Mouse (Mus musculus) left cerebral cortex, postnatal 36 days (tissue): ENCODE measurements around the gene Flt3l. TPM values are rescaled to one million over a fixed set of nuclear protein-coding genes. Genes with fewer than 3 reads are reported as not detected.

Experiments
- DNase-seq, 2 experiments: peaks; one replicate each; pipeline ENCODE4 v3.0.0; 2021 to 2022; ENCODE audit warnings: low spot score in 2 of 2, mixed read lengths in 1 of 2
- intact Hi-C: fragments of 180-260 bp; cut with DNase I; formaldehyde crosslinking; loops from one replicate; pipeline ENCODE4 v1.15.1; 2025
- total RNA-seq, 2 experiments: library from RNA; stranded (reverse); gene quantifications; 2 replicates each; pipeline ENCODE4 v1.2.3; 2021

Gene Flt3l
- total RNA-seq, 2 experiments from 2014 or later, result 3.7 to 6.1 TPM

GRCm38 (mm10) chr7:45148534-45149098 lies 12.4 kb upstream of the Flt3l start:
- intact Hi-C loops, result no loop called here
- DNase-seq, result no peak

GRCm38 (mm10) chr7:45147899-45148298 lies 11.7 kb upstream of the Flt3l start:
- no peak for DNase-seq
- intact Hi-C loops, result no loop called here

- intact Hi-C loops, result no loop called here
- DNase-seq, result no peak
Measured at GRCm38 (mm10) chr7:45147267-45147666, 11.0 kb upstream of the Flt3l start.

GRCm38 (mm10) chr7:45145460-45145859 lies 9.2 kb upstream of the Flt3l start:
- intact Hi-C loops, result no loop called here
- DNase-seq, result no peak

GRCm38 (mm10) chr7:45144368-45145174 lies 8.3 kb upstream of the Flt3l start:
- DNase-seq, result no peak
- intact Hi-C loops, result no loop called here

GRCm38 (mm10) chr7:45141914-45142313 lies 5.7 kb upstream of the Flt3l start:
- intact Hi-C loops, result no loop called here
- no peak for DNase-seq

GRCm38 (mm10) chr7:45141319-45141718 lies 5.1 kb upstream of the Flt3l start:
- intact Hi-C loops, result no loop called here

GRCm38 (mm10) chr7:45139904-45140723 lies 3.9 kb upstream of the Flt3l start:
- intact Hi-C loops, result no loop called here
- DNase-seq, result no peak

More at GRCm38 (mm10) chr7:45141319-45141718, 5.1 kb upstream of the Flt3l start:
- DNase-seq, result no peak

GRCm38 (mm10) chr7:45138403-45138802 lies 2.2 kb upstream of the Flt3l start:
- intact Hi-C loops, result no loop called here
- DNase-seq, result no peak

GRCm38 (mm10) chr7:45137171-45138006 lies 1.2 kb upstream of the Flt3l start:
- DNase-seq, result no peak
- intact Hi-C loops, result loop anchor here (2.0 kb wide), 1 partner anchor 59 kb away; no protein-coding TSS in a partner anchor

- intact Hi-C loops, result no loop called here
- no peak for DNase-seq
Measured at GRCm38 (mm10) chr7:45135370-45135769, 862 bp downstream of the Flt3l start.

- no peak for DNase-seq
- intact Hi-C loops, result no loop called here
Measured at GRCm38 (mm10) chr7:45134544-45135026, 1.6 kb downstream of the Flt3l start.

GRCm38 (mm10) chr7:45133446-45134159 lies 2.6 kb downstream of the Flt3l start:
- intact Hi-C loops, result no loop called here

GRCm38 (mm10) chr7:45131850-45132249 lies 4.4 kb downstream of the Flt3l start:
- DNase-seq, result no peak
- intact Hi-C loops, result no loop called here

More at GRCm38 (mm10) chr7:45133446-45134159, 2.6 kb downstream of the Flt3l start:
- DNase-seq, result no peak

- intact Hi-C loops, result no loop called here
Measured at GRCm38 (mm10) chr7:45129776-45130512, 6.3 kb downstream of the Flt3l start.

GRCm38 (mm10) chr7:45129318-45129717 lies 6.9 kb downstream of the Flt3l start:
- no peak for DNase-seq
- intact Hi-C loops, result no loop called here

More at GRCm38 (mm10) chr7:45129776-45130512, 6.3 kb downstream of the Flt3l start:
- no peak for DNase-seq

- intact Hi-C loops, result loop anchor here (1.0 kb wide), 1 partner anchor 26 kb away; the partner anchor contains the start of genes Aldh16a1 and Pih1d1
- DNase-seq, result peak; percentile 99
Measured at GRCm38 (mm10) chr7:45128624-45129246, 7.5 kb downstream of the Flt3l start, which contains the start of gene Rpl13a. Rpl13a (minus strand) TSS chr7:45128761.
